Mouse (Mus musculus): ENCODE data around the gene Spout1. TPM values are rescaled to one million over a fixed set of nuclear protein-coding genes. Genes with fewer than 3 reads are reported as not detected.
A peak's percentile ranks its signal among the peaks of the same experiment; 100 is the strongest.
"Not testable (repeated sequence)": the region's sequence is repeated elsewhere in the genome, so short reads cannot be mapped to it uniquely, and the experiment has no call there.

Spout1 gene
- polyA plus RNA-seq, 1 experiment from 2014 or later, result 59.6 TPM

GRCm38 (mm10) chr2:30136458-30136857, 41.8 kb downstream of the Spout1 start:
- no peak for DNase-seq (ENCODE audit: low spot score)
- Histone ChIP-seq H3K27me3 (replicated peaks; ENCODE audit: control insufficient read depth, insufficient read depth, low read length) (no peaks in the 10 kb centered on the region), H3K4me1 (ENCODE audit: control insufficient read depth, insufficient read depth, low read length) (peaks cover 17% of the 10 kb centered on the region), H3K27ac (ENCODE audit: low read depth, low read length) (no peak overlapping the region), H3K4me2 (ENCODE audit: low read length) (no peak overlapping the region), H3K4me3 (ENCODE audit: low read depth, low read length) (no peak overlapping the region), H3K36me3 (ENCODE audit: control insufficient read depth, insufficient read depth, low read length) (peaks cover 41% of the 10 kb centered on the region), H3K9ac (ENCODE audit: low read length) (no peak overlapping the region), H3K9me3 (replicated peaks; ENCODE audit: control insufficient read depth, low read length) (no peaks in the 10 kb centered on the region)
- 90% methylated on average over 10 of the region's 10 CpGs for WGBS
- ATAC-seq, result no peak

GRCm38 (mm10) chr2:30134928-30135620, 43.2 kb downstream of the Spout1 start:
- no peak overlapping the region for H3K27ac ChIP-seq (ENCODE audit: low read depth, low read length)
- peak overlapping the region; percentile 83 for H3K4me3 ChIP-seq (ENCODE audit: low read depth, low read length)
- peaks cover 17% of the 10 kb centered on the region for H3K4me1 ChIP-seq (ENCODE audit: control insufficient read depth, insufficient read depth, low read length)
- WGBS, result 53% methylated on average over 10 of the region's 10 CpGs
- peak overlapping the region; percentile 95 for H3K4me2 ChIP-seq (ENCODE audit: low read length)
- no peaks in the 10 kb centered on the region for H3K27me3 ChIP-seq (replicated peaks; ENCODE audit: control insufficient read depth, insufficient read depth, low read length)
- no peaks in the 10 kb centered on the region for H3K9me3 ChIP-seq (replicated peaks; ENCODE audit: control insufficient read depth, low read length)
- ATAC-seq (no peak), DNase-seq (ENCODE audit: low spot score) (no peak)
- peak overlapping the region; percentile 83 for H3K9ac ChIP-seq (ENCODE audit: low read length)
- H3K36me3 ChIP-seq (ENCODE audit: control insufficient read depth, insufficient read depth, low read length), result peaks cover 27% of the 10 kb centered on the region

- peak overlapping the region; percentile 95 for H3K4me2 ChIP-seq (ENCODE audit: low read length)
- H3K27me3 ChIP-seq (replicated peaks; ENCODE audit: control insufficient read depth, insufficient read depth, low read length), result no peaks in the 10 kb centered on the region
- H3K27ac ChIP-seq (ENCODE audit: low read depth, low read length), result no peak overlapping the region; the same call in 1 of the 2 replicates
- H3K9ac ChIP-seq (ENCODE audit: low read length), result peak overlapping the region; percentile 83
- peaks cover 17% of the 10 kb centered on the region for H3K4me1 ChIP-seq (ENCODE audit: control insufficient read depth, insufficient read depth, low read length)
- ATAC-seq (no peak; the same call in 1 of the 2 replicates), DNase-seq (ENCODE audit: low spot score) (no peak)
- H3K9me3 ChIP-seq (replicated peaks; ENCODE audit: control insufficient read depth, low read length), result no peaks in the 10 kb centered on the region
- peak overlapping the region; percentile 83 for H3K4me3 ChIP-seq (ENCODE audit: low read depth, low read length)
- WGBS, result 21% methylated on average over 6 of the region's 6 CpGs
- peaks cover 24% of the 10 kb centered on the region for H3K36me3 ChIP-seq (ENCODE audit: control insufficient read depth, insufficient read depth, low read length)
Observed at GRCm38 (mm10) chr2:30134378-30134711, 43.9 kb downstream of the Spout1 start.

- DNase-seq (ENCODE audit: low spot score), result peak; percentile 96
- Histone ChIP-seq H3K27me3 (replicated peaks; ENCODE audit: control insufficient read depth, insufficient read depth, low read length) (no peaks in the 10 kb centered on the region), H3K9me3 (replicated peaks; ENCODE audit: control insufficient read depth, low read length) (no peaks in the 10 kb centered on the region), H3K4me3 (ENCODE audit: low read depth, low read length) (peak within 1 kb of the TSS; percentile 83), H3K9ac (ENCODE audit: low read length) (peak within 1 kb of the TSS; percentile 83), H3K36me3 (ENCODE audit: control insufficient read depth, insufficient read depth, low read length) (peaks cover 20% of the 10 kb centered on the region), H3K4me1 (ENCODE audit: control insufficient read depth, insufficient read depth, low read length) (peaks cover 17% of the 10 kb centered on the region), H3K4me2 (ENCODE audit: low read length) (peak within 1 kb of the TSS; percentile 95), H3K27ac (ENCODE audit: low read depth, low read length) (peak within 1 kb of the TSS; percentile 63; the same call in 1 of the 2 replicates)
- WGBS, result under 1% methylated on average over 46 of the region's 46 CpGs
- peak; percentile 96 for ATAC-seq
Observed at GRCm38 (mm10) chr2:30133613-30134377, 44.5 kb downstream of the Spout1 start, which contains the start of gene Tbc1d13. TSS of gene Tbc1d13 (plus strand) at chr2:30133746.

GRCm38 (mm10) chr2:30132801-30133612, 45.3 kb downstream of the Spout1 start:
- peaks cover 17% of the 10 kb centered on the region for H3K4me1 ChIP-seq (ENCODE audit: control insufficient read depth, insufficient read depth, low read length)
- no peaks in the 10 kb centered on the region for H3K27me3 ChIP-seq (replicated peaks; ENCODE audit: control insufficient read depth, insufficient read depth, low read length)
- H3K4me3 ChIP-seq (ENCODE audit: low read depth, low read length), result peak overlapping the region; percentile 83
- no peaks in the 10 kb centered on the region for H3K9me3 ChIP-seq (replicated peaks; ENCODE audit: control insufficient read depth, low read length)
- no peak for DNase-seq (ENCODE audit: low spot score)
- H3K36me3 ChIP-seq (ENCODE audit: control insufficient read depth, insufficient read depth, low read length), result peaks cover 12% of the 10 kb centered on the region; the same call in 1 of the 2 replicates
- H3K27ac ChIP-seq (ENCODE audit: low read depth, low read length), result no peak overlapping the region
- 20% methylated on average over 16 of the region's 16 CpGs for whole genome bisulfite sequencing
- H3K4me2 ChIP-seq (ENCODE audit: low read length), result peak overlapping the region; percentile 95
- no peak for ATAC-seq
- peak overlapping the region; percentile 83 for H3K9ac ChIP-seq (ENCODE audit: low read length)

GRCm38 (mm10) chr2:30131240-30131639, 47.0 kb downstream of the Spout1 start:
- H3K27me3 ChIP-seq (replicated peaks; ENCODE audit: control insufficient read depth, insufficient read depth, low read length); H3K9ac ChIP-seq (ENCODE audit: low read length); DNase-seq (ENCODE audit: low spot score); H3K27ac ChIP-seq (ENCODE audit: low read depth, low read length); H3K9me3 ChIP-seq (replicated peaks; ENCODE audit: control insufficient read depth, low read length); H3K4me3 ChIP-seq (ENCODE audit: low read depth, low read length); ATAC-seq; H3K4me2 ChIP-seq (ENCODE audit: low read length); H3K36me3 ChIP-seq (ENCODE audit: control insufficient read depth, insufficient read depth, low read length): not testable (repeated sequence)
- WGBS, result 65% methylated on average over 5 of the region's 5 CpGs
- H3K4me1 ChIP-seq (ENCODE audit: control insufficient read depth, insufficient read depth, low read length), result peaks cover 17% of the 10 kb centered on the region

- DNase-seq (ENCODE audit: low spot score), result no peak
- Histone ChIP-seq H3K9ac (ENCODE audit: low read length) (no peak overlapping the region), H3K27me3 (replicated peaks; ENCODE audit: control insufficient read depth, insufficient read depth, low read length) (no peaks in the 10 kb centered on the region), H3K4me1 (ENCODE audit: control insufficient read depth, insufficient read depth, low read length) (peaks cover 14% of the 10 kb centered on the region), H3K27ac (ENCODE audit: low read depth, low read length) (no peak overlapping the region), H3K4me3 (ENCODE audit: low read depth, low read length) (no peak overlapping the region), H3K9me3 (replicated peaks; ENCODE audit: control insufficient read depth, low read length) (no peaks in the 10 kb centered on the region), H3K4me2 (ENCODE audit: low read length) (no peak overlapping the region), H3K36me3 (ENCODE audit: control insufficient read depth, insufficient read depth, low read length) (no peaks in the 10 kb centered on the region)
- no peak for ATAC-seq
- WGBS, result 76% methylated on average over 4 of the region's 4 CpGs
Observed at GRCm38 (mm10) chr2:30130156-30130555, 48.1 kb downstream of the Spout1 start.

- DNase-seq (ENCODE audit: low spot score) (peak; percentile 75), ATAC-seq (no peak)
- Histone ChIP-seq H3K36me3 (ENCODE audit: control insufficient read depth, insufficient read depth, low read length) (no peaks in the 10 kb centered on the region), H3K27me3 (replicated peaks; ENCODE audit: control insufficient read depth, insufficient read depth, low read length) (no peaks in the 10 kb centered on the region), H3K9me3 (replicated peaks; ENCODE audit: control insufficient read depth, low read length) (no peaks in the 10 kb centered on the region), H3K4me1 (ENCODE audit: control insufficient read depth, insufficient read depth, low read length) (peaks cover 4% of the 10 kb centered on the region), H3K4me3 (ENCODE audit: low read depth, low read length) (no peak overlapping the region), H3K27ac (ENCODE audit: low read depth, low read length) (no peak overlapping the region), H3K4me2 (ENCODE audit: low read length) (no peak overlapping the region), H3K9ac (ENCODE audit: low read length) (no peak overlapping the region)
- WGBS, result 15% methylated on average over 2 of the region's 2 CpGs
Observed at GRCm38 (mm10) chr2:30128789-30129188, 49.5 kb downstream of the Spout1 start.

Data from forebrain, embryonic 14.5 days (tissue).